Mouse (Mus musculus) right cerebral cortex, postnatal 14 days (tissue): Measurements from ENCODE around the gene Sema3f.

Source experiments
- DNase-seq: peaks from one replicate; pipeline ENCODE4 v3.0.0; 2022

The Sema3f gene

GRCm38 (mm10) chr9:107631861-107632260, 78.4 kb downstream of the Sema3f start:
- DNase-seq = no peak
